Mouse (Mus musculus) ES-E14 (cell line): ENCODE measurements around the gene Tmem106c. TPM values are rescaled to one million over a fixed set of nuclear protein-coding genes. Genes with fewer than 3 reads are reported as not detected.

ENCODE experiments used
- DNase-seq: peaks from one replicate; pipeline ENCODE4 v3.0.0-alpha.2; 2013; ENCODE audit warnings: low read depth, low spot score
- H3K27ac ChIP-seq: 2 replicates; pipeline ENCODE4 v1.5.1; 2012; ENCODE audit warnings: low read depth, mild to moderate bottlenecking, low read length, moderate library complexity, mixed read lengths; ENCODE audit not compliant: poor library complexity, insufficient read depth, severe bottlenecking
- H3K36me3 ChIP-seq: 2 replicates; pipeline ENCODE4 v1.6.1; 2012; ENCODE audit warnings: mild to moderate bottlenecking, low read length, moderate library complexity, mixed read lengths; ENCODE audit not compliant: control insufficient read depth, poor library complexity, insufficient read depth, severe bottlenecking
- H3K4me1 ChIP-seq, 2 experiments: fragments of 150-350 bp in 1 of 2; sonication (generic) in 1 of 2; 2 replicates each; pipeline ENCODE4 v1.6.1; 2012; ENCODE audit warnings: low read length in 2 of 2, mild to moderate bottlenecking in 1 of 2, mixed read lengths in 1 of 2; ENCODE audit not compliant: control insufficient read depth in 2 of 2, insufficient read depth in 2 of 2, poor library complexity in 1 of 2
- H3K4me3 ChIP-seq, 2 experiments: fragments of 150-350 bp in 1 of 2; sonication (generic) in 1 of 2; 2 replicates each; pipeline ENCODE4 v1.5.1; 2012; ENCODE audit warnings: low read length in 2 of 2, low read depth in 1 of 2, mild to moderate bottlenecking in 1 of 2, mixed read lengths in 1 of 2; ENCODE audit not compliant: insufficient read depth in 1 of 2, poor library complexity in 1 of 2, severe bottlenecking in 1 of 2
- H3K9ac ChIP-seq: 2 replicates; pipeline ENCODE4 v1.6.1; 2012; ENCODE audit warnings: low read depth, mild to moderate bottlenecking, low read length, mixed read lengths; ENCODE audit not compliant: poor library complexity, insufficient read depth, severe bottlenecking
- H3K9me3 ChIP-seq: fragments of 150-350 bp; sonication (generic); 2 replicates; pipeline ENCODE4 v1.6.1; 2012; ENCODE audit warnings: low read depth, mild to moderate bottlenecking, low read length; ENCODE audit not compliant: control insufficient read depth, insufficient read depth
- CHD2 ChIP-seq: IDR thresholded peaks from 2 replicates; pipeline ENCODE4 v1.6.1; 2014; ENCODE audit warnings: mild to moderate bottlenecking, low read depth, low read length, inconsistent platforms
- HCFC1 ChIP-seq: IDR thresholded peaks from 2 replicates; pipeline ENCODE4 v1.6.1; 2012; ENCODE audit warnings: low read length, inconsistent platforms, borderline replicate concordance; ENCODE audit not compliant: insufficient read depth
- MAFK ChIP-seq: IDR thresholded peaks from 2 replicates; pipeline ENCODE4 v1.6.1; 2014; ENCODE audit warnings: mild to moderate bottlenecking, low read depth, low read length, inconsistent platforms; ENCODE audit not compliant: insufficient read depth
- ZC3H11A ChIP-seq: IDR thresholded peaks from 2 replicates; pipeline ENCODE4 v1.6.1; 2012; ENCODE audit warnings: low read depth, mild to moderate bottlenecking, inconsistent platforms, low read length, borderline replicate concordance
- ZNF384 ChIP-seq: IDR thresholded peaks from 2 replicates; pipeline ENCODE4 v1.6.1; 2012; ENCODE audit warnings: low read depth, low read length, inconsistent platforms
- in situ Hi-C, 2 experiments: fragments of 600-800 bp; cut with MboI; formaldehyde crosslinking; loops; one replicate each; pipeline ENCODE4 v1.15.1; 2025; ENCODE audit warnings: low sequenced_read_pairs in 2 of 2, inconsistent platforms in 1 of 2; ENCODE audit not compliant: unreplicated experiment in 2 of 2
- total RNA-seq: library from RNA; depleted of rRNA; stranded (reverse); fragments of 300-350 nt; gene quantifications from 2 replicates; pipeline ENCODE4 v1.2.3, GENCODE M21; 2012

Gene Tmem106c
- total RNA-seq, 1 experiment = 20.2 TPM

DNA sequence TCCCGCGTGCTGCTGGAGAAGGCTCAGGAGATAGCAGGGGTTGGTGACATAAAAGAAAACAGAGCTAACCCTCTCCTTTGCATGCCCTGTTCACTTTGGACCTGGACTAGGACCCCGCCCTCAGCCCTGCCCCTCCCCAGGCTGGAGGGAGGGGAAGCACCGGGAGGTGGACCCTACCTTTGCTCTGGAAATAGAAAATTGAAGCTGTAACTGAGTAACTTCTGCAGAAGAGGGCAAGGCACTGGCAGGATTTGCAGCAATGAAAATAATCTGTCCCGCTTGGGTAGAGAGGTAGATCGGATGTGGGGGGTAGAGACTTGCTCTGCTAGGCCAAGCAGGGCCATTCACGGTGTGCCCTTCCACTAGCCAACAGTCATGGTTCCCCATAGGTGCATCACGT lies 20.6 kb upstream of the Tmem106c start:
- no peak for TF ChIP-seq CHD2
- TF ChIP-seq ZC3H11A = no peak
- TF ChIP-seq HCFC1 = no peak
- no peak for TF ChIP-seq MAFK
- no peak for TF ChIP-seq ZNF384
- Histone ChIP-seq H3K9ac (no peak overlapping the region), H3K27ac (no peak overlapping the region), H3K4me1 (no peaks in the 10 kb centered on the region), H3K4me3 (no peak overlapping the region), H3K9me3 (no peaks in the 10 kb centered on the region), H3K36me3 (no peaks in the 10 kb centered on the region)
- in situ Hi-C loops = no loop called here
- DNase-seq = no peak

DNA sequence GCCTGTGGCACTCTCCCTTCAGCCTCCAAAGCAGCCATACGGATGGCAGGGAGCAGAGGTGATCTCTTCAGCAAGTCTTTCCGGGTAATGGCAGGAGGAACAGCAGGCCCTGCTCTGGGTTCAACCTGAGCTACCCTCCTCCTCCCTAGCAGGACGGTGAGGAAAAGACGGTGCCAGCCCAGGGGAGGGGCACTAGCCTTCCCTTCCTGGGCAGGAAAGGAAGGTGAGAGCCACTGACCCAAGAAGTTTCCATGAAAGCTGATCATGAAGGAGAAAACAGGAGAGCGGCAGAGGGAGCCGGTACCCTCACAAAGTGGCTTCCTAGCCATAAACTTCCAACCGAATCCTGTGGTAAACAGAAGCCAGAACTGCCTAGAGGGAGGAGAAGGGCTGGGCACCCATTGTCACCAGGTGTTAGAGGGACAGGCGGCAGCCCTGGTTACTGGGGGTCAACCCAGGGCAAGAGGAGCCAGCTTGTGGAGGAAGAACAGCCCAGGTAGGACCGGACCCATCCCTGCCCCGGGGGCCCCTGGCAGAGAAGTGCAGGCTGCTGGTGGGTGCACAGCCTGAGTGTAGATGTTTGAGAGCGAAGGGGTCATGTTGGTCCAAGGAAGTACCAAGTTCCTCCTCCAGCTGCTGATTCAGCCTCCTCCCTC lies 19.0 kb upstream of the Tmem106c start:
- Histone ChIP-seq H3K4me1 (no peaks in the 10 kb centered on the region), H3K36me3 (no peaks in the 10 kb centered on the region), H3K9ac (no peak overlapping the region), H3K27ac (no peak overlapping the region; the same call in 1 of the 2 replicates), H3K9me3 (no peaks in the 10 kb centered on the region), H3K4me3 (no peak overlapping the region)
- no peak for TF ChIP-seq HCFC1
- no peak for TF ChIP-seq ZNF384
- no peak for TF ChIP-seq MAFK
- no peak for TF ChIP-seq CHD2
- no peak for TF ChIP-seq ZC3H11A
- in situ Hi-C loops = no loop called here
- no peak for DNase-seq

DNA sequence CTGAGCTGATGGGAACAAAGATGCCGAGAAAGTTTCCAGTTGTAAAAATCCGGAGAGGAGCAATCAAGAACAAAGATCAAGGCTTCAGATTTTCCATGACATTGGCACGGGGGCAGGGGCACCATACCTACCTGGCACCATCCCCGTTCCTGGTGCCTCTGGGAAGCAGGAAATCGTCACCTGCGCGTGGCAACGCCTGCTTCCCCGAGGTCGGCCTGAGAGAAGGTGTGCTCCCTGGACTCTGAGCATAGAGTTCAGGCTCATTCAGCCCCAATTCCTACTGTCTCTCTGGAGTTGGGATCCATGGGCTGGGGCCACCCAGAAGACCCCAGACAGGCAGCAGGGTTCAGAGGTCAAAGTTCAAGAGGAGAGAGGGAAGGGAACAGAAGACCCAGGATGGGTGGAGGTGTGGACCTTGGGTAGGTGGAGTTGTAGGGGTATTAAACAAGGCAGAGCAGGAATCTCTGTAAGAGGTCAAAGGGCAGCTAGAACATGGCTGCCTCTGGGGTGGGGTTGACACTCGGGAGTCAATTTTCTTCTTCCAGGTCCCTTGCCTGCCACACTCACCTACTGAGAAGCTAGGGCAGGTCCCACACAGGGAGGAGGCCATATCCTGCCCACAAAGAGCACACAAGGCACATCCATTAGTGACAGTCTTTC lies 18.2 kb upstream of the Tmem106c start:
- in situ Hi-C loops = no loop called here
- no peak for DNase-seq

DNA sequence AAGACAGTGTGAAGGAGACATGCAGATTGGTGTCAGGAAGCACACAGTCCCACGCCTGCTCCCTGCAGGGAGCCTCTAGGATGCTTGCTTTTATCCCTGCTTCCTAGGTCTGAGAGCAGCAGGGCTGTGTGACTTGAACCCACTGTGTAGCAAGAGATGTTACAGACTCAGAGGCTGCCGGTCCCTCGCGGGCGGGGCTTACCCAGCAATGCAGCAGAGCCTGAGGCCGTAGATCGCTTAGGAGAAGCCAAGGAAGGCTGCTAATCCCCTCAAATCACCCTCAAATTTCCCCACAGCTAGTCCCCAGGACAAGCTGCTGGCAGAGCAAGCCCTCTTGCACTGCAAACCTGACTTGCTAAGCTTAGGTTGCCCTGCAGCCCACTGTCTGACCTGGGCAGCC lies 15.3 kb upstream of the Tmem106c start:
- TF ChIP-seq HCFC1 = no peak
- TF ChIP-seq ZNF384 = no peak
- no peak for TF ChIP-seq ZC3H11A
- no peak for TF ChIP-seq CHD2
- no peak for TF ChIP-seq MAFK
- in situ Hi-C loops = no loop called here
- Histone ChIP-seq H3K4me3 (no peak overlapping the region), H3K27ac (no peak overlapping the region), H3K9me3 (no peaks in the 10 kb centered on the region), H3K4me1 (no peaks in the 10 kb centered on the region; a peak in 1 of 4 replicates), H3K9ac (no peak overlapping the region), H3K36me3 (no peaks in the 10 kb centered on the region)
- DNase-seq = no peak

More for the DNA sequence above, 18.2 kb upstream of the Tmem106c start:
- no peak overlapping the region for H3K9ac ChIP-seq
- H3K36me3 ChIP-seq = no peaks in the 10 kb centered on the region
- no peak overlapping the region for H3K27ac ChIP-seq
- H3K4me1 ChIP-seq = no peaks in the 10 kb centered on the region
- no peaks in the 10 kb centered on the region for H3K9me3 ChIP-seq
- no peak overlapping the region for H3K4me3 ChIP-seq
- TF ChIP-seq MAFK (no peak), HCFC1 (no peak), ZC3H11A (no peak), CHD2 (no peak), ZNF384 (no peak)

DNA sequence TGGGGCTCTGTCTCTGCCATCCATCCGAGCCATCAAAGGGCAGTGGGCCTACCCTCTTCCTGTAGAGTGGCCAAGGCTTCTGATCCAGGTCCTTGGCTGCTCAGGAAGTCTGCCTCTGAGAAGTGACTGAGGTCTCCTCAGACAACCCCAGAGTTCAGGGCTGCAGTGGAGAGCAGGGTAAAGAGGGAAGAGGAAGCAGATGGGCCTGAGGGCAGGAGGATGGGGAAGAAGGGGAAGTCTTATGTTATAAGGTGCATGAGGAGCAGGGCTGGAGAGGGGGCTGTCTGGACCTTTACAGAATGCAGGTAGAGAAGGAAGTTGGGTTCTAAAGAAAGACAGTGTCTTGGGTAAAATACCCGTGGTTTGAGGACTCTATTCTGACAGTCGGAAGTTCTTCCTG lies 14.3 kb upstream of the Tmem106c start:
- no peak overlapping the region for H3K27ac ChIP-seq
- in situ Hi-C loops = no loop called here
- no peaks in the 10 kb centered on the region; a peak in 1 of 4 replicates for H3K4me1 ChIP-seq
- no peak for DNase-seq
- no peaks in the 10 kb centered on the region for H3K36me3 ChIP-seq
- H3K9ac ChIP-seq = no peak overlapping the region
- H3K4me3 ChIP-seq = no peak overlapping the region
- H3K9me3 ChIP-seq = no peaks in the 10 kb centered on the region
- TF ChIP-seq ZNF384 = no peak
- no peak for TF ChIP-seq MAFK
- no peak for TF ChIP-seq CHD2
- TF ChIP-seq HCFC1 = no peak
- TF ChIP-seq ZC3H11A = no peak
